Mouse (Mus musculus) Muller cell, postnatal 12 days (primary cell): ENCODE data around the gene Adam26a.
"Not testable (repeated sequence)": the region's sequence is repeated elsewhere in the genome, so short reads cannot be mapped to it uniquely, and the experiment has no call there.

ENCODE experiments used
- DNase-seq: peaks from one replicate; pipeline ENCODE4 v3.0.0-alpha.2; 2015; ENCODE audit errors: inconsistent ontology term

Adam26a gene

GRCm38 (mm10) chr8:43576607-43577006 lies at the start of gene Adam26a:
Adam26a (minus strand) TSS chr8:43576707.
- DNase-seq: not testable (repeated sequence)

GRCm38 (mm10) chr8:43616046-43616445 lies 39.5 kb upstream of the Adam26a start:
- no peak for DNase-seq

GRCm38 (mm10) chr8:43603657-43604056 lies 27.1 kb upstream of the Adam26a start:
- not testable (repeated sequence) for DNase-seq

GRCm38 (mm10) chr8:43603166-43603565 lies 26.7 kb upstream of the Adam26a start:
- not testable (repeated sequence) for DNase-seq

- not testable (repeated sequence) for DNase-seq
These were observed 48.5 kb downstream of the Adam26a start, which contains the start of gene Adam26b for GRCm38 (mm10) chr8:43528006-43528405. Adam26b (minus strand) TSS chr8:43528106.
